Mouse (Mus musculus) E14TG2a.4 (cell line): Measurements from ENCODE around the gene Lsm10.

Source experiments
- CTCF ChIP-seq: conservative IDR thresholded peaks from 2 replicates; pipeline ENCODE4 v1.5.1; 2014; ENCODE audit warnings: low read length
- POU5F1 ChIP-seq: IDR thresholded peaks from 2 replicates; pipeline ENCODE4 v1.6.1; 2014; ENCODE audit warnings: low read length, borderline replicate concordance

- TF ChIP-seq CTCF (no peak), POU5F1 (no peak)
These were observed 49.0 kb downstream of the Lsm10 start for GRCm38 (mm10) chr4:126145396-126145795.
